Mouse (Mus musculus) CD4-positive, CD25-positive, alpha-beta regulatory T cell, adult 9 weeks (primary cell): Measurements from ENCODE around the gene Lrrc17. TPM values are rescaled to one million over a fixed set of nuclear protein-coding genes. Genes with fewer than 3 reads are reported as not detected.

Source experiments
- polyA plus RNA-seq: library from polyadenylated mRNA; unstranded; fragments of 100-300 nt; shearing (Covaris generic); gene quantifications from one replicate; pipeline ENCODE4 v1.2.1, GENCODE M21; 2017

Lrrc17 gene
- not detected for polyA plus RNA-seq

GRCm38 (mm10) chr5:21543409-21544201, at the start of gene Lrrc17:
Lrrc17 (plus strand) TSS chr5:21543559.

Other genes starting within 250 kb of the Lrrc17 start
- gene Fgl2, start 170.9 kb upstream of the Lrrc17 start, polyA plus RNA-seq: 28.7 TPM
- gene Ccdc146, start 118.9 kb upstream of the Lrrc17 start, polyA plus RNA-seq: 0.21 TPM
- 2.0 TPM for gene Fam185a, start 118.6 kb upstream of the Lrrc17 start, polyA plus RNA-seq
- gene Fbxl13, start 102.1 kb downstream of the Lrrc17 start, polyA plus RNA-seq: not detected
- 22.9 TPM for gene Armc10, start 102.3 kb downstream of the Lrrc17 start, polyA plus RNA-seq
- gene Napepld, start 157.8 kb downstream of the Lrrc17 start, polyA plus RNA-seq: 4.5 TPM
- 74.9 TPM for gene Pmpcb, start 193.6 kb downstream of the Lrrc17 start, polyA plus RNA-seq
- gene Dnajc2, start 241.7 kb downstream of the Lrrc17 start, polyA plus RNA-seq: 34.4 TPM
- 163 TPM for gene Psmc2, start 241.7 kb downstream of the Lrrc17 start, polyA plus RNA-seq